Mouse (Mus musculus): ENCODE results near the gene Fkbp10.

The Fkbp10 gene

GRCm38 (mm10) chr11:100414914-100415822 lies at the start of gene Fkbp10:
Gene Fkbp10 (plus strand): TSS chr11:100415697.
- peak; percentile 55 for DNase-seq (ENCODE audit: low read depth)

GRCm38 (mm10) chr11:100369145-100369544 lies 46.4 kb upstream of the Fkbp10 start:
- DNase-seq (ENCODE audit: low read depth): no peak

DNA sequence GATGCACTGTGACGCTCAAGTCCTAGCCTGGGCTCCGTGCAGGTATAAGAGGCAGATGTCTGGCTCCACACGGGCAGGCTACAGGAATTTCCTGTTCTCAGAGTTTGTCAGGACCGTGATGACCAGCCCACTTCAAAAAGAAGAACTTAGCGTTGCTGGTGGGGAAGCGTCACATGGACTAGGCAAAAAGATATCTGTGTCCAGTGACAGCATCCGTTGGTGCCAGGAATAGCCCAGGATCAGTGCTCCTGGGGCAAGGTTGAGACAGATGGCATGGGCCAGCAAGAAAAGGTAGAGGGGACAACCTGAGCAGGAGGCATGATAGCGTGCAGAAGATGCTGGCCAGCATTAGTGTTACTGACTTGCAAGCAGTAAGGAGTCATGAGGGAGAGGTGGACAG lies 45.7 kb upstream of the Fkbp10 start:
- no peak for DNase-seq (ENCODE audit: low read depth)

GRCm38 (mm10) chr11:100371981-100372558 lies 43.4 kb upstream of the Fkbp10 start:
- DNase-seq (ENCODE audit: low read depth): no peak

GRCm38 (mm10) chr11:100375127-100375526 lies 40.4 kb upstream of the Fkbp10 start:
- DNase-seq (ENCODE audit: low read depth): no peak

GRCm38 (mm10) chr11:100376005-100376404 lies 39.5 kb upstream of the Fkbp10 start:
- DNase-seq (ENCODE audit: low read depth): no peak

GRCm38 (mm10) chr11:100376746-100377389 lies 38.6 kb upstream of the Fkbp10 start:
- no peak for DNase-seq (ENCODE audit: low read depth)

DNA sequence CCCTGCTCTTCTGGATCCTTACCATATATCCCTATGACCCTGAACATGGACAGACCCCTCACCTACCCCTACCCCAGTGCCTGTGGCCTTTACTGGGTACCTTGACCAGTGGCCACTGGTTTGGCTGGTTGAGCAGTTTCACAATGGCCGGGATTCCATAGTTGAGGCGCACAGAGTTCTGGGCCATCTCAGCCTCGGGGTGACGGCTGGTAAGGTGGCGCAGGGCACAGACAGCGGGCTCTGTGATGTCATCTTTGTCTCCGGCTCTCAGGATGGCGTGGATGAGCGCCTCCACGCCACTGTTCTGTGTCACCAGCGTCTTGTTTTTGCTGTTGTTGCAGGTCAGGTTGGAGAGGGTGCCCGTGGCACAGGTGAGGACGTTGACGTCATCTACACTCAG lies 37.5 kb upstream of the Fkbp10 start:
- no peak for DNase-seq (ENCODE audit: low read depth)

DNA sequence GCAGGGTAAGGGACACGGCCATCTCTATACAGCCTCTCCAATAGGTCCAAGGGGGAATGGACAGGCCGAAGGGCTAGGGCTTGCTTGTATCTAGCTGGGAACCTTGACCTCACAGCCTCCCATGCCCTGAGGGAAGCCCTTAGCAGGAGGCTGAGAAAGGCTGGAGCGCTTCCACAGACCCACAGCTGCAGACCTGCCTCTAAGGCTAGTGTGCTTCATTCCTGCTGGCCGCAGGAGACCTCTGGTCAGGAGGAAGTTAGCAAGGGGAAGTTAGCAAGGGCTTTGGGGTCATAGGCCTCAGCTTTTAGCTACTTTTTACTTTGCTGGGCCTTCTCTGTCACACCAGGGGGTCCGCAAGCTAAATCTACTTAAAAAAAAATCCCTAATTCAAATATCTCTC lies 37.1 kb upstream of the Fkbp10 start:
- no peak for DNase-seq (ENCODE audit: low read depth)

GRCm38 (mm10) chr11:100379311-100379710 lies 36.2 kb upstream of the Fkbp10 start:
- no peak for DNase-seq (ENCODE audit: low read depth)

GRCm38 (mm10) chr11:100382682-100383081 lies 32.8 kb upstream of the Fkbp10 start:
- DNase-seq (ENCODE audit: low read depth): no peak

DNA sequence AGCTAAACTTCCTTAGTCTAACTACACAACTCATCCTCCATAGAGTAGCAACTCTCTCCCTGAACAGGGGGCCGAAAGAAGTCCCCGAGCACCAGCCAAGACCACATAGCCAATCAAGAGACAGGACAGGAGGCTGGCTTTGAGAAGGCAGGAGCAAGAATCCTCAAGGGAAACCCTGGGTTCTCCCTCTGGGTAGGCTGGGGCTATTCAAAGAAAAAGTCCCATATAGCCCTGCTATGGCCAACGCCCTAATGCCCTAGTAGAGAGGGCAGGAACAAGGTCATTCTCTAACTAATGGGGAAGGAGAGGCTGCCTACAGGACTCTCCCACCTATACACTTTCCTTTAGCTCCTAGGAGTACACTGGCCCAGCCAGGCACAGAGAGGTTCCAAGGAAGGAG lies 30.5 kb upstream of the Fkbp10 start:
- DNase-seq (ENCODE audit: low read depth): no peak

- DNase-seq (ENCODE audit: low read depth): no peak
Measured at GRCm38 (mm10) chr11:100386586-100386985, 28.9 kb upstream of the Fkbp10 start.

DNA sequence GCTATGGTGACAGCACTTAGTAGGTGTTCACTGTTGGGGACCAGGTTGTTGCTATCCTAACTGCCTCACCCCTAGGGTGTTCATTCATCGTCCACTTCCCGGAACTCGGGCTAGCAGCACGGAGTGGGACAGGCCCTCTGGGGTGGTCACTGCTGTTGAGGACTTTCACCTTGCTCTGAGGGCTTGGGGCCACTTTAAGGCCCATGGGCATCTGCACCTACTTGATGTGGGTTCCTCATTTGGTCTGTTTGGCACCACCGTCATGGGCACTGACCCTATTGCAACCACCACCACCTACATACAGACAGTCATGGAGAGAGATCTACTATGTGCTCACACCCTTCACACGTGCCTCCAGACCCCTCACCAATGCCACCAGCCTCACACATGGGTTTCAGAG lies 28.4 kb upstream of the Fkbp10 start:
- DNase-seq (ENCODE audit: low read depth): no peak

- no peak for DNase-seq (ENCODE audit: low read depth)
Measured at GRCm38 (mm10) chr11:100387589-100388375, 27.7 kb upstream of the Fkbp10 start.

- DNase-seq (ENCODE audit: low read depth): no peak
Measured at GRCm38 (mm10) chr11:100388588-100388987, 26.9 kb upstream of the Fkbp10 start.

GRCm38 (mm10) chr11:100389931-100390445 lies 25.5 kb upstream of the Fkbp10 start:
- no peak for DNase-seq (ENCODE audit: low read depth)

DNA sequence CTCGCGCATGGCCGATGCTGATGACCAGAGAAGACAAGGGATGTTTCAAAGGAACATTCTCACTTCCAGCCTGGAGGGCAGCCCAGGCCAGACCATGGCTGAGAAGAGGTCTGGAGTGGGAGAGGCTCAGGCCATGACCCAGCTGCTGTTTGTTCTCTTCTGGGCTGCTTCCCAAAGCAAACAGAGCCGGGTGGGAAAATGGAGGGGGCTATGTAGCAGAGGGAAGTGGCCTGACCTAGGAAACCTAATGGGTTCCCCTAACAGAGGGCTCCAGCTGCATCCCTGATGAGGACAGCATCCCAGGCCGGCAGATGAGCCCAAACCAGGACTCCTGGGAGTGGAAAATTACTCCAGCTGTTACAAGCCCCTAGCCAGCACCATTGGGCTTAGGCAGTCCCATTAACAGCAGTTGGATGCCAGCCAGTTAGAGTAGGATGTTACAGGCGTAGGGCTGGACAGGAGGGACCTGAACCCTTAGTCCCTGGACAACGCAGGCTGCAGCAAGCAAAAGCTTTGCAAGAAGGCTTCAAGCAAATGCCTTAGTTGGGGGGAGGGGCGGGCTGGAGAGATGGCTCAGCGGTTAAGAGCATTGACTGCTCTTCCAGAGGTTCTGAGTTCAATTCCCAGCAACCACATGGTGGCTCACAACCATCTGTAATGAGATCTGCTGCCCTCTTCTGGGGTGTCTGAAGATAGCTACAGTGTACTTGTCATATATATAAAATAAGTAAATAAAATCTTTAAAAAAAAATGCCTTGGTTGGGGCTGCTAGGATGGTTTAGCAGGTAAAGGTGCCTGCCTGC lies 24.2 kb upstream of the Fkbp10 start:
- no peak for DNase-seq (ENCODE audit: low read depth)

DNA sequence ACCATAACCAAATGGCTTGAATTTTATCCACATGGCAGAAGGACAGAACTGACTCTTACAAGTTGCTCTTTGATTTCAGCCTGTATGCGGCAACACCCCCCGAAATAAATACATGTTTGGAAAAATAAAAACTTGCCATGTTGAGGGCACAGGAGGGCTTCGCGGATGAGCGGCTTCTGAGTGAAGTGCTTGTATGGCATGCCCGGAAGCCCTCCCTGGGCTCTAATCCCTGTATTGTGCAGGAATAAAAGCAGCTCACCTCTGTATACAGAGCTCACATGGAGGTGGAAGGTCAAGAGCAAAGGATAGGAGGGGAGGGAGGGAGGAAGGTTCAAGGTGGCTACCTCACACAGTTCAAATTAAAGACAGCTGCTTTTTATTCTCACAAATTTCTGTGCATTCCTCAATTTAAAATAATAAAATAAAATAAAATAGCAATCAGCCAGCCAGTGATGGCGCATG lies 23.6 kb upstream of the Fkbp10 start:
- DNase-seq (ENCODE audit: low read depth): no peak

DNA sequence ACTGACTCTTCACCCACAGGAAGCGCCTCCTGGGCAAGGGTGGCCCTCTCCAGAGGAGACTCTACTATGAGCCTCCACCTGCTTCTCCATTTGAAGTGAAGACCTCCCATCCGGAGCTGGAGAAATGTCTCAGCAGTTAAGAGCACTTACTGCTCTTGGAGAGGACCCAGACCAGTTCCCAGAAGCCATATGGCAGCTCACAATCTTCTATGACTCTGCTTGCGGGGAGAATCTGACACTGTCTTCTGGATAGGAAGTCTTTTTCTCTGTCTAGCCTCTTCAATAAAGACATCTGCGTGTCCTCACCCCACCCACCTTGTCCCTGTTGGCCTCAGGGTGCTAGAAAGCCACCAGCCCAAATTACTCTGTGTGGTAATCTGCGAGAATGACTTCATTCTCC lies 22.5 kb upstream of the Fkbp10 start:
- DNase-seq (ENCODE audit: low read depth): no peak

DNA sequence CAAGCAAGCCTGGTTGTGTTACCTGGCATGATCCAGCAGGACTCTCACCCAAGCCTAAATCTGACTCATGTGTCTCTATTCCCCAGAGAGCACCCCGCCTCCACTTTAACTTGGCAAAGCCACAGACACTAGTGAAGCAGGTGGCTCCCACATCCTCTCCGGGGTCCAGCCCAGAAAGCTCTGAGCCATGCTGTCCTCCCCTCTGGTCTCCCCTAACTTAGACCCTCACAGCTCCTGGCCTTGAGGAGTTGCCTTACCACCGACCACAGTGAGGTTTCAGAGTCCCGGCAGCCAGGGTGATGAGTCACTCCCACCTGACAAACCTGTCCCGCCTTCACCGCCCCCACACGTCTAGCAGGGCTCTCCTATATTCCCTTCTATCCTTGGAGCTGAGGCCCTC lies 21.8 kb upstream of the Fkbp10 start:
- no peak for DNase-seq (ENCODE audit: low read depth)
